Mouse (Mus musculus): ENCODE data around the gene Kcns1.

DNA sequence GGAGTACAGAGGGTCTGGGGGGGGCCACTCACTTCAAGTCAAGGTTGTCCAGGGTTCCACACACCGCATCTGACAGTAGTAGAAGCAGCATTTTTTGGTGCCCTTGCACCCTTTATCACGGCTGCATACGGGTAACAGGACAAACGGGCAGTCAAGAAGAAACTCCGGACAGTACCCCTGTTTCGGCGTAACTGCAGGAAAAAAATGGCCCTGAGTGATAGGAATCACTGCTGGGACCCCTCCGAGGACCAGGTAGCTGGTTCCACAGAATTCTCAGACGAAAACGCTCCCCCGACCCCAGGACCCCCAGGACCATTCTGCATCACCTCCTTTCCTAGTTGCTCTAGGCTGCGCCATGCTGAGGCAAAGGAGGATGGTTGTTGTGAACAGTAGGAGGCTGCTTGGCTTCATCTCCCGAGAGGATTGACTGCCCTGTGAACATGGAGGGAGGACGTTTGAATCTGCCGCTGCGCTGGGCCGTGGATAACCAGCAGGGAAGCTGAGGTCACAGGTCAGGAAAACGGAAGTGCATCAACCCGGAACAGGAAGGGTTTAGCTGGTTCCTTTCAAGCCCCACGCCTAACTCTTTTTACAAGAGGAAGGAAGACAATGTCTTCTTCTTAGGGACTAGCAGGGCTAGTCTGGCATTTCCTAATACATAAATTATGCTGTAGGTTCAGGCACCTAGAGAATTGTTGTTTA, 28.9 kb upstream of the Kcns1 start, which contains the start of gene Wfdc15a:
- TF ChIP-seq POLR2A (IDR thresholded peaks at IDR 0.05; ENCODE audit: borderline replicate concordance, insufficient read depth, low read length) (no peak), CTCF (IDR thresholded peaks at IDR 0.05; ENCODE audit: borderline replicate concordance, insufficient read depth, low read depth, low read length) (no peak)
